Comparison of ENCODE assay signal across 17 mouse cellular contexts in the genomic region with DNA sequence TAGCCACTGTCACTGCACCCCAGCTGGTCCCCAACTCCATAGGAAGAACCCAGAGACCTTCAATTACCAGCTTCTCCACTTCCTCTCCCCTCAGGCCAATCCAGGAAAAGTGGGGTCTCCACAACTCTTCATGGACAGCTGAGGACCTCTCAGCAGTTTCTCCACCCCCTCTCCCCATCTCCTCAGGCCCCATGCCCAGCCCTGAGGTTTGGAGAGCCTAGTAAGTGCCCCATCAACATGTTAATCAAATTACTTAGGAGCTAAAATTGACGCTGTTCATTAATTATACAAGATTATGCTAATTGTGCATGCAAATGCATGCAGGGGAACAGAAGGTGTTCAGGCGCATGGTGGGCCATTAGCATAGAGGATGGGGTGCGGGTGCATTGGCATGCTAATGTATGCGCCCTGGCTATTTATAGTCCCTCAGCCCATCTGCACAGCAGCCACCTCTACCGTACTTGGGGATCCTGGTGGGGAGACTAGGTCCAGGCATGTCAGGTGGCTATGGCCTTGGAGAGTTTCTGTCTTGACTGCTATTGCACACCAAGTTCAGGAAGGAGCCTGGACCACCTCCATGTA. TPM values are rescaled to one million over a fixed set of nuclear protein-coding genes. Genes with fewer than 3 reads are reported as not detected.
A peak's percentile ranks its signal among the peaks of the same experiment; 100 is the strongest.
DNase-seq lines count a peak whose midpoint lies in the region; ATAC-seq and TF ChIP-seq lines count a peak whose summit lies in the region.
"Had no signal": no experiment of that assay in that cellular context is flagged by ENCODE, and none has a peak within 500 bp of the region (broad histone marks: within the 10 kb centered on the region; RNA-seq: fewer than 3 reads in every experiment).

No protein-coding gene starts in this region.

- peaks cover 8% of the 10 kb centered on the region for H3K4me1 ChIP-seq in hindbrain, embryonic 12.5 days
- H3K4me1 ChIP-seq in hindbrain, postnatal 0 days (ENCODE audit: insufficient read depth, low read length) = no peaks in the 10 kb centered on the region
- H3K4me1 ChIP-seq: limb, embryonic 10.5 days had no signal

- DNase-seq in hindbrain, postnatal 0 days (ENCODE audit: low spot score) = no peak
- peak; percentile 26 for DNase-seq in right cerebral cortex, postnatal 25 days
- no peak for DNase-seq in right cerebral cortex, postnatal 4 days
- peak; percentile 44 to 64 for DNase-seq in layer of hippocampus, adult 18-20 months (ENCODE audit: low spot score in 2 of 2)
- no peak for DNase-seq in B cell, adult 2 months
- no peak for DNase-seq in spleen, adult 12 weeks (ENCODE audit: low spot score)
- DNase-seq in urinary bladder, postnatal 25 days (ENCODE audit: low spot score) = no peak
- DNase-seq: cerebellum, adult 9-10 months; gastrocnemius, postnatal 36 days; thymus, postnatal 14 days had no signal

- no peaks in the 10 kb centered on the region for H3K9me3 ChIP-seq in hindbrain, embryonic 12.5 days (replicated peaks)
- no peaks in the 10 kb centered on the region for H3K9me3 ChIP-seq in hindbrain, postnatal 0 days (ENCODE audit: low read length)
- H3K9me3 ChIP-seq: limb, embryonic 10.5 days had no signal

- H3K4me3 ChIP-seq in hindbrain, embryonic 12.5 days = no peak overlapping the region
- no peak overlapping the region for H3K4me3 ChIP-seq in hindbrain, postnatal 0 days (ENCODE audit: low read length)
- H3K4me3 ChIP-seq: limb, embryonic 10.5 days; myocyte had no signal

- ATAC-seq in hindbrain, embryonic 12.5 days (ENCODE audit: low FRiP score) = peak; percentile 92
- no peak for ATAC-seq in hindbrain, postnatal 0 days

- no peak for TF ChIP-seq CTCF in hindbrain, postnatal 0 days (IDR thresholded peaks at IDR 0.05; ENCODE audit: low read depth)

- no peaks in the 10 kb centered on the region for H3K36me3 ChIP-seq in hindbrain, embryonic 12.5 days
- no peaks in the 10 kb centered on the region for H3K36me3 ChIP-seq in hindbrain, postnatal 0 days (ENCODE audit: insufficient read depth, low read length)
- H3K36me3 ChIP-seq: limb, embryonic 10.5 days had no signal

- no peak overlapping the region for H3K27ac ChIP-seq in hindbrain, embryonic 12.5 days
- H3K27ac ChIP-seq in hindbrain, postnatal 0 days = no peak overlapping the region
- H3K27ac ChIP-seq: kidney, postnatal 0 days; limb, embryonic 10.5 days; liver, embryonic 14.5 days had no signal

- no peaks in the 10 kb centered on the region for H3K27me3 ChIP-seq in hindbrain, embryonic 12.5 days
- no peaks in the 10 kb centered on the region for H3K27me3 ChIP-seq in hindbrain, postnatal 0 days (ENCODE audit: insufficient read depth, low read length)

- 26% methylated on average over 5 of the region's 5 CpGs for WGBS in hindbrain, embryonic 12.5 days
- 16% methylated on average over 5 of the region's 5 CpGs for WGBS in hindbrain, postnatal 0 days

- H3K9ac ChIP-seq in hindbrain, embryonic 12.5 days = no peak overlapping the region
- no peak overlapping the region for H3K9ac ChIP-seq in hindbrain, postnatal 0 days (replicated peaks; ENCODE audit: low read length)
- H3K9ac ChIP-seq: liver, embryonic 14.5 days had no signal

- 0 out of 2 replicates have a peak overlapping the region, but pooled peaks have one; percentile 11 for H3K4me2 ChIP-seq in hindbrain, embryonic 12.5 days (replicated peaks)
- no peak overlapping the region for H3K4me2 ChIP-seq in hindbrain, postnatal 0 days (ENCODE audit: low read depth, low read length)

RNA-seq across cellular contexts. Expression of a gene that starts 45.5 kb away (rescaled TPM):
- 53.3 and 57.0 TPM in 2 replicates for polyA plus RNA-seq in hindbrain, embryonic 12.5 days (2016; fragmentation: Nextera tagmentation; extraction: Ambion mirVana)
- total RNA-seq in hindbrain, postnatal 0 days (2014; rRNA removed) = 28.2 and 36.5 TPM in 2 replicates
- polyA plus RNA-seq in hindbrain, postnatal 0 days (2015; fragmentation: Nextera tagmentation; extraction: Ambion mirVana) = 31.9 and 32.9 TPM in 2 replicates
- 1 to 10 TPM; 5.8 to 7.3 TPM for total RNA-seq in layer of hippocampus, adult 18-20 months (2021)

RNA-seq across cellular contexts. Expression of a gene that starts 53.2 kb away (rescaled TPM):
- 0.34 TPM in 1 of 2 replicates, not detected in the other for polyA plus RNA-seq in hindbrain, embryonic 12.5 days (2016; fragmentation: Nextera tagmentation; extraction: Ambion mirVana)
- not detected in 2 replicates for total RNA-seq in hindbrain, postnatal 0 days (2014; rRNA removed)
- polyA plus RNA-seq in hindbrain, postnatal 0 days (2015; fragmentation: Nextera tagmentation; extraction: Ambion mirVana) = 0.20 TPM in 2 replicates
- not detected for total RNA-seq in layer of hippocampus, adult 18-20 months (2021)
- total RNA-seq: gastrocnemius, postnatal 36 days had no signal
- polyA plus RNA-seq: heart, embryonic 14.5 days; kidney, postnatal 0 days; limb, embryonic 10.5 days; liver, embryonic 14.5 days; stomach, embryonic 14.5 days had no signal

RNA-seq across cellular contexts. Expression of a gene that starts 53.2 kb away (rescaled TPM):
- 0.35 TPM in 1 of 2 replicates, not detected in the other for polyA plus RNA-seq in hindbrain, embryonic 12.5 days (2016; fragmentation: Nextera tagmentation; extraction: Ambion mirVana)
- total RNA-seq in hindbrain, postnatal 0 days (2014; rRNA removed) = not detected in 2 replicates
- polyA plus RNA-seq in hindbrain, postnatal 0 days (2015; fragmentation: Nextera tagmentation; extraction: Ambion mirVana) = 0.49 TPM in 1 of 2 replicates, not detected in the other
- total RNA-seq in layer of hippocampus, adult 18-20 months (2021) = not detected
- total RNA-seq: gastrocnemius, postnatal 36 days had no signal
- polyA plus RNA-seq: heart, embryonic 14.5 days; kidney, postnatal 0 days; limb, embryonic 10.5 days; liver, embryonic 14.5 days; myocyte; stomach, embryonic 14.5 days had no signal

RNA-seq across cellular contexts. Expression of a gene that starts 54.4 kb away (rescaled TPM):
- polyA plus RNA-seq in hindbrain, embryonic 12.5 days (2016; fragmentation: Nextera tagmentation; extraction: Ambion mirVana) = not detected in 2 replicates
- total RNA-seq in hindbrain, postnatal 0 days (2014; rRNA removed) = not detected in 2 replicates
- not detected in 2 replicates for polyA plus RNA-seq in hindbrain, postnatal 0 days (2015; fragmentation: Nextera tagmentation; extraction: Ambion mirVana)
- not detected for total RNA-seq in layer of hippocampus, adult 18-20 months (2021)
- total RNA-seq: gastrocnemius, postnatal 36 days had no signal
- polyA plus RNA-seq: heart, embryonic 14.5 days; kidney, postnatal 0 days; limb, embryonic 10.5 days; liver, embryonic 14.5 days; myocyte; stomach, embryonic 14.5 days had no signal

RNA-seq across cellular contexts. Expression of a gene that starts 56.9 kb away (rescaled TPM):
- 3.4 TPM in 2 replicates for polyA plus RNA-seq in hindbrain, embryonic 12.5 days (2016; fragmentation: Nextera tagmentation; extraction: Ambion mirVana)
- 18.7 and 19.3 TPM in 2 replicates for total RNA-seq in hindbrain, postnatal 0 days (2014; rRNA removed)
- polyA plus RNA-seq in hindbrain, postnatal 0 days (2015; fragmentation: Nextera tagmentation; extraction: Ambion mirVana) = 5.4 TPM in 2 replicates
- 1 to 10 TPM; 9.1 to 10.0 TPM for total RNA-seq in layer of hippocampus, adult 18-20 months (2021)

Comparison
In these comparisons a context has a peak if more than half of its experiments do, and no peak if none do; other contexts are left out.
1. DNase-seq: peak in right cerebral cortex, postnatal 25 days (single experiment) and layer of hippocampus, adult 18-20 months (2 of 2); none in hindbrain, postnatal 0 days (single experiment), right cerebral cortex, postnatal 4 days (single experiment), B cell, adult 2 months (0 of 2), spleen, adult 12 weeks (single experiment) and urinary bladder, postnatal 25 days (single experiment).